Mouse (Mus musculus): ENCODE data around the gene Acvr1c. TPM values are rescaled to one million over a fixed set of nuclear protein-coding genes. Genes with fewer than 3 reads are reported as not detected.
A peak's percentile ranks its signal among the peaks of the same experiment; 100 is the strongest.

Acvr1c gene
- total and polyA plus RNA-seq, 2 experiments: 0.09 TPM; not detected in 1

DNA sequence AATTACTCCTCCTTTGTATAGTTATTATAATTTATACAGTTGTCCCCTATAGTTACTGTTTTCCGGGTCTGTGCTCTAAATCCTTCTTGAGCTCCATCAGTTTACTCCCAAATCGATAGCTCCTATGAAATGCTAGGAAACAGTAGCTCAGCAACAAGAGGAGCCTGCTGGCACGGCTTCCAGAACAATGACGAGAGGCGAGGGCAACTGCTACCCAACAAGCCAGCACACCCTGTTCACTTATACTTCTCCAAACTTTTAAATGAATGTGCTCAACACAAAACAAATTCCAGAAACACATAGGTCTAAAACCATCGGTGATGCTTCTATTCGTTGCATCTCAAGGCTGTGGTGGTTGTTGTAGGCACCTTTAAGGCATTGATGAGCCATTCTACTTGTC lies 41.5 kb downstream of the Acvr1c start:
- H3K27ac ChIP-seq (replicated peaks; ENCODE audit: insufficient read depth, low read depth, low read length): no peak overlapping the region
- H3K4me1 ChIP-seq (ENCODE audit: control insufficient read depth, insufficient read depth, low read length): no peaks in the 10 kb centered on the region
- no peak overlapping the region for H3K9ac ChIP-seq (ENCODE audit: low read depth, low read length)
- TF ChIP-seq CTCF (IDR thresholded peaks at IDR 0.05; ENCODE audit: low read depth, low read length) (no peak), POLR2A (IDR thresholded peaks at IDR 0.05; ENCODE audit: extremely low read depth, insufficient read depth, low read length) (no peak)
- DNase-seq (ENCODE audit: extremely low read depth, low read depth, low spot score): no peak
- H3K79me2 ChIP-seq (ENCODE audit: control insufficient read depth, insufficient read depth, low read length): no peaks in the 10 kb centered on the region
- 93% methylated on average over 7 of the region's 7 CpGs for WGBS
- H3K27me3 ChIP-seq (ENCODE audit: control insufficient read depth, insufficient read depth, low read length): no peaks in the 10 kb centered on the region
- no peak overlapping the region for H3K4me3 ChIP-seq (ENCODE audit: insufficient read depth, low read depth, low read length)
- H3K36me3 ChIP-seq (ENCODE audit: control insufficient read depth, insufficient read depth, low read length): no peaks in the 10 kb centered on the region

DNA sequence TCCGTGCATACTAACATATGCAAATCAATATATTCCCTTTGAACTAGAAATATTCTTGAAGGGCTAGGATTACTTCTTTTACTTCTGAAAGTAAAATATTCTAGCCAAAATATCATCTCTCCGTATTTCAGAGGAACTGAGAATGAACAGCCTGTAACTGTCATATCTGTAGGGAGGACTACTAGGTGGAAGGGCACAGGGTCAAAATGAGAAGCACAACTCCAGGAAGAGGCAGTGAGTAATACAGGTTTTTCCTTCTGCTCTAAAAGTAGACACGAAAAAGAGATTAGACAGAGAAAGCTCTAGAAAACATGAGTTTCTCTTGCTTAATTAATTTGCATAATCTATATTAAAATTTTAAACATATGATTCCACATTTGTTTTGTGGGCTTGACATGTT lies 48.0 kb downstream of the Acvr1c start:
- Histone ChIP-seq H3K79me2 (ENCODE audit: control insufficient read depth, insufficient read depth, low read length) (no peaks in the 10 kb centered on the region), H3K4me3 (ENCODE audit: insufficient read depth, low read depth, low read length) (no peak overlapping the region), H3K36me3 (ENCODE audit: control insufficient read depth, insufficient read depth, low read length) (no peaks in the 10 kb centered on the region), H3K9ac (ENCODE audit: low read depth, low read length) (no peak overlapping the region), H3K27me3 (ENCODE audit: control insufficient read depth, insufficient read depth, low read length) (no peaks in the 10 kb centered on the region), H3K4me1 (ENCODE audit: control insufficient read depth, insufficient read depth, low read length) (no peaks in the 10 kb centered on the region; the same call in 1 of the 2 replicates), H3K27ac (replicated peaks; ENCODE audit: insufficient read depth, low read depth, low read length) (no peak overlapping the region)
- 33% methylated on average over 3 of the region's 3 CpGs for WGBS
- no peak for TF ChIP-seq CTCF (IDR thresholded peaks at IDR 0.05; ENCODE audit: low read depth, low read length)
- no peak for TF ChIP-seq POLR2A (IDR thresholded peaks at IDR 0.05; ENCODE audit: extremely low read depth, insufficient read depth, low read length)
- DNase-seq (ENCODE audit: extremely low read depth, low read depth, low spot score): no peak

DNA sequence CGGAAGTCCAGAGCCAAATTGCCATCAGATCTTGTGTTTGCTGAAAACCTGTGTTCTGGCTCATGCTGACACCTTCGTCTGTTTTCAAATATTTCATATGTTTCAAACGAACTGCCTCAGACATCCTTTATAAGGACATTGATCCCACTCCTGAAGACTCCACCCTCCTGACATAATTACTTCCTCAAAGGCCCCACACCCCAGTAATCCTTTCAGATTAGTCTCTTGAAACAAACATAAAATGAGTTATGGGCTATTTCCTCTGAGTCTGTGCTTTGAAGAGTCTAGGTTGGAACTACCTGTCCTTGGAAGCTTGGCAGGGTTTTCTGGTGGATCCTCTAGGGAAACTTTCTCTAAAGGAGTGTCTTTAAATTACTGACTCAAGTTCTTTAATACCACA lies 53.2 kb downstream of the Acvr1c start:
- Histone ChIP-seq H3K27me3 (ENCODE audit: control insufficient read depth, insufficient read depth, low read length) (no peaks in the 10 kb centered on the region), H3K27ac (replicated peaks; ENCODE audit: insufficient read depth, low read depth, low read length) (no peak overlapping the region), H3K4me1 (ENCODE audit: control insufficient read depth, insufficient read depth, low read length) (no peaks in the 10 kb centered on the region; the same call in 1 of the 2 replicates), H3K79me2 (ENCODE audit: control insufficient read depth, insufficient read depth, low read length) (no peaks in the 10 kb centered on the region), H3K4me3 (ENCODE audit: insufficient read depth, low read depth, low read length) (no peak overlapping the region), H3K36me3 (ENCODE audit: control insufficient read depth, insufficient read depth, low read length) (no peaks in the 10 kb centered on the region), H3K9ac (ENCODE audit: low read depth, low read length) (no peak overlapping the region)
- TF ChIP-seq POLR2A (IDR thresholded peaks at IDR 0.05; ENCODE audit: extremely low read depth, insufficient read depth, low read length) (no peak), CTCF (IDR thresholded peaks at IDR 0.05; ENCODE audit: low read depth, low read length) (no peak)
- 79% methylated on average over 3 of the region's 3 CpGs for WGBS
- DNase-seq (ENCODE audit: extremely low read depth, low read depth, low spot score): no peak

GRCm38 (mm10) chr2:58289759-58290431 lies 67.8 kb downstream of the Acvr1c start:
- Histone ChIP-seq H3K79me2 (ENCODE audit: control insufficient read depth, insufficient read depth, low read length) (no peaks in the 10 kb centered on the region), H3K27me3 (ENCODE audit: control insufficient read depth, insufficient read depth, low read length) (no peaks in the 10 kb centered on the region), H3K36me3 (ENCODE audit: control insufficient read depth, insufficient read depth, low read length) (no peaks in the 10 kb centered on the region), H3K4me3 (ENCODE audit: insufficient read depth, low read depth, low read length) (no peak overlapping the region), H3K4me1 (ENCODE audit: control insufficient read depth, insufficient read depth, low read length) (no peaks in the 10 kb centered on the region), H3K9ac (ENCODE audit: low read depth, low read length) (no peak overlapping the region), H3K27ac (replicated peaks; ENCODE audit: insufficient read depth, low read depth, low read length) (no peak overlapping the region)
- no peak for DNase-seq (ENCODE audit: extremely low read depth, low read depth, low spot score)
- 18% methylated on average over 9 of the region's 9 CpGs for WGBS
- no peak for TF ChIP-seq CTCF (IDR thresholded peaks at IDR 0.05; ENCODE audit: low read depth, low read length)
- TF ChIP-seq POLR2A (IDR thresholded peaks at IDR 0.05; ENCODE audit: extremely low read depth, insufficient read depth, low read length): no peak

DNA sequence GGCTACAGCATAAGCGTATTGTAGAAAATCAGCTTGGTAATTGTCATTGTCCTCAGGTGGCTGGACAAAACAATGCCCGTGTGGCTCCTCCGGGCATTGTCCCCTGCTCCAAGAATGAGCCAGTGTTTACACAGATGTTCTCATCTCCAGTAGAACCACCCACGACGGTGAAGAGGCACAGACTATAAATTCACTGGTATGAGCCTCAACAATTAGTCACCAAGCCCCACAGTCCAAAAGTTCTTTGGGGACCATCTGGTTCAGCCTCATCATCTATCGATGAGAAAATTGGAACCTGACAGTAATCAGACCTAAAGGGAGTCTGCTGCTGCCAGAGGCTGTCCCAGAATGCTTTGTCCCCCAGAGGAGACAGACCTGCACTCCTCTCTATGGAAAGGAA lies 68.4 kb downstream of the Acvr1c start:
- Histone ChIP-seq H3K79me2 (ENCODE audit: control insufficient read depth, insufficient read depth, low read length) (no peaks in the 10 kb centered on the region), H3K9ac (ENCODE audit: low read depth, low read length) (no peak overlapping the region), H3K4me1 (ENCODE audit: control insufficient read depth, insufficient read depth, low read length) (no peaks in the 10 kb centered on the region), H3K4me3 (ENCODE audit: insufficient read depth, low read depth, low read length) (no peak overlapping the region), H3K27ac (replicated peaks; ENCODE audit: insufficient read depth, low read depth, low read length) (no peak overlapping the region), H3K27me3 (ENCODE audit: control insufficient read depth, insufficient read depth, low read length) (no peaks in the 10 kb centered on the region), H3K36me3 (ENCODE audit: control insufficient read depth, insufficient read depth, low read length) (no peaks in the 10 kb centered on the region)
- TF ChIP-seq POLR2A (IDR thresholded peaks at IDR 0.05; ENCODE audit: extremely low read depth, insufficient read depth, low read length) (no peak), CTCF (IDR thresholded peaks at IDR 0.05; ENCODE audit: low read depth, low read length) (no peak)
- no peak for DNase-seq (ENCODE audit: extremely low read depth, low read depth, low spot score)
- 76% methylated on average over 6 of the region's 6 CpGs for WGBS

DNA sequence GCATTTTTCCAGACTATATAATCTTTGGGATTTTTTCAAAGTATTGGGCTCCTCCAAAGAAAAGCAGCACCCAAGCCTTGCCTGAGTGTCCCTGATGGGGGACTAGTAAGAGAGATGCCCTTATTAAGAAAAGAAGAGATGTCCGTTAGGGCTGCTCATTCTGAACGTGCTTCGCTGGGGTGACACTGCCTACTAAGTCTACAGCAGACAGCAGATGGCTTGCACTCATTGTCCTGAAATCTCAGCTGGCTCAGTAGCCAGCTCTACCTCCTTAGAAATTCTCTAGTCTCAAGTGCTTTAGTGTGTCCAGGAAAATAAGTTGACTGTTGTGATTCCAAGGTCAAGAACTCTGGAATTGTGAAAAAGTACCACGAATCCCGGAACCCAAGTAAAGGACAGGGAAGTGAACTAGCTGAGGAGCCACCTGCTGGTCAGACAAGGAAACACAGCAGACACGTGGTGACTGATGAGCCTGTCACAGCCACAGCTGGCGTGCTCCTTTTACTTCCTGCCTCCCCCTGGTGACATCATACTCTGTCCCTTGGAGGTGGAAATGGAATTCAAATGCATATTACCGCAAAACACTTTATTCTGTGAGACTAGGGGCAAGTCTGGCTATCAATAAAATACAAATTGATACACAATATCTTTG lies 75.3 kb downstream of the Acvr1c start:
- TF ChIP-seq POLR2A (IDR thresholded peaks at IDR 0.05; ENCODE audit: extremely low read depth, insufficient read depth, low read length) (no peak), CTCF (IDR thresholded peaks at IDR 0.05; ENCODE audit: low read depth, low read length) (peak; percentile 76)
- Histone ChIP-seq H3K79me2 (ENCODE audit: control insufficient read depth, insufficient read depth, low read length) (no peaks in the 10 kb centered on the region), H3K27ac (replicated peaks; ENCODE audit: insufficient read depth, low read depth, low read length) (no peak overlapping the region), H3K27me3 (ENCODE audit: control insufficient read depth, insufficient read depth, low read length) (no peaks in the 10 kb centered on the region), H3K4me1 (ENCODE audit: control insufficient read depth, insufficient read depth, low read length) (no peaks in the 10 kb centered on the region), H3K9ac (ENCODE audit: low read depth, low read length) (no peak overlapping the region), H3K36me3 (ENCODE audit: control insufficient read depth, insufficient read depth, low read length) (no peaks in the 10 kb centered on the region), H3K4me3 (ENCODE audit: insufficient read depth, low read depth, low read length) (no peak overlapping the region)
- WGBS: 55% methylated on average over 8 of the region's 8 CpGs
- peak; percentile 22 for DNase-seq (ENCODE audit: extremely low read depth, low read depth, low spot score)
